Mouse (Mus musculus): Measurements from ENCODE around the gene Ptpro. TPM values are rescaled to one million over a fixed set of nuclear protein-coding genes. Genes with fewer than 3 reads are reported as not detected.

Ptpro gene
- polyA plus RNA-seq, 1 experiment from 2014 or later, result 48.9 TPM

DNA sequence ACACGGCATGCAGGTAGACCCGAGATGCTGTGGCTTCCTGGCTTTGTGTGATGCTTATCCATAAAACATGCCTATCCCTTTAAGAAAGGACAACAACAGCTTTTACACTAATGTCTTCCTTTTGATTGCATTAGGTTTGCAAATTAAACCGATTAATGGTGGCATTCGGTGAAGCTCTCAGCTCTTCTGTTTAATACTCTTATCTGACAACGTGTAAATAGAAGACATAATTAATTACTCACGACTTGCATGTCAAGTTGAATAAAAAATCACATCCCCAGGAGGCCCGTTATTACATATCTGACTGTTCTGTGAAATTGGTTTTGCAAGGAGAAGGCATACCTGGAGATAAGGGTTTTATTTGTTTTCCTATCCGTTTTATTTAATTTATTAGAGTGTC is 15.9 kb downstream of the Ptpro start:
- Histone ChIP-seq H3K4me2 (no peak overlapping the region), H3K27ac (replicated peaks) (no peak overlapping the region), H3K36me3 (no peaks in the 10 kb centered on the region), H3K4me1 (replicated peaks) (peaks cover 10% of the 10 kb centered on the region; the same call in 1 of the 2 replicates), H3K9me3 (no peaks in the 10 kb centered on the region), H3K9ac (no peak overlapping the region), H3K27me3 (no peaks in the 10 kb centered on the region), H3K4me3 (no peak overlapping the region)
- WGBS, result 54% methylated on average over 8 of the region's 8 CpGs
- no peak for ATAC-seq (ENCODE audit: low FRiP score, low read depth)

DNA sequence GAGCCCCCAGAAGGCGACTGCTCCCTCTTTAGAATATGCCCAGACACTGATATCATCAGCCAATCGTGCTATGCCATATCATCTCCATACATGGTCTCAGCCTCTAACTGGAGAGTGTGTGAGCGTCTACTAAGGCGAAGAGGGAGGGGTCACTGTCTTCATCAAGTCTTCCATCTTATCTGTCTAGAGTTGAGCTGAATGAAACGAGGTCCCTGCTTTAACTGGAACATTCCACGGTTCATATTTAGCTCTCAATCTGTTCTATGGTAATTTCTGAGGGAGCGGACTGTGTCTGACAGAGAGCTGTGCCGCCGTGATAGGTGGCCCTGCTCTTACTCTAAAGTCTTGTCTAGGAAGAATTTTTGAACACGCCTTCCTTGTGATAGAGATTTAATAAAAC is 16.5 kb downstream of the Ptpro start:
- no peak for ATAC-seq (ENCODE audit: low FRiP score, low read depth)
- H3K4me1 ChIP-seq (replicated peaks), result peaks cover 10% of the 10 kb centered on the region; the same call in 1 of the 2 replicates
- H3K27ac ChIP-seq (replicated peaks), result no peak overlapping the region
- no peak overlapping the region for H3K4me3 ChIP-seq
- H3K9ac ChIP-seq, result no peak overlapping the region
- H3K36me3 ChIP-seq, result no peaks in the 10 kb centered on the region
- H3K4me2 ChIP-seq, result no peak overlapping the region
- H3K9me3 ChIP-seq, result no peaks in the 10 kb centered on the region
- WGBS, result 76% methylated on average over 10 of the region's 10 CpGs
- H3K27me3 ChIP-seq, result no peaks in the 10 kb centered on the region

DNA sequence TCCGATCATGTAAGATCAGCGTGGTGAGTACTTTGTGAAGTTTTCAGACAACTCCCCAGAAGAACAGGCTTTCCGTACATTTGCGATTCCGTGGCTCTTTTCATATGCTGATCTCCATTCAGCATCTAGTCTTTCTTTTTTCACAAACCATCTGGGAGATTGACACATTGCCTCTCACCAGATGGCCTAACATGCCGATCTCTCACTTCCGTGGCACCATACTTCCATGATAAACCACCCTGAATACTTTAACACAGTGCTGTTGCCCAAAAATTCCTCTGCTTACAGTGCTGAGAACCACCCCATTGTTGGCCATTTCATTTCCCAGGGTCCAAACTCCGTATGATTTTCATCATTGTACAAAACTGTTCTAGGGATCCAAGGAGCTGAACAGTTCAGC is 20.4 kb downstream of the Ptpro start:
- H3K9ac ChIP-seq, result no peak overlapping the region
- H3K27ac ChIP-seq (replicated peaks), result no peak overlapping the region
- H3K4me1 ChIP-seq (replicated peaks), result peaks cover 6% of the 10 kb centered on the region
- no peak overlapping the region for H3K4me3 ChIP-seq
- H3K36me3 ChIP-seq, result no peaks in the 10 kb centered on the region
- no peaks in the 10 kb centered on the region for H3K9me3 ChIP-seq
- no peak for ATAC-seq (ENCODE audit: low FRiP score, low read depth)
- H3K27me3 ChIP-seq, result no peaks in the 10 kb centered on the region
- no peak overlapping the region for H3K4me2 ChIP-seq
- WGBS, result 42% methylated on average over 8 of the region's 8 CpGs

DNA sequence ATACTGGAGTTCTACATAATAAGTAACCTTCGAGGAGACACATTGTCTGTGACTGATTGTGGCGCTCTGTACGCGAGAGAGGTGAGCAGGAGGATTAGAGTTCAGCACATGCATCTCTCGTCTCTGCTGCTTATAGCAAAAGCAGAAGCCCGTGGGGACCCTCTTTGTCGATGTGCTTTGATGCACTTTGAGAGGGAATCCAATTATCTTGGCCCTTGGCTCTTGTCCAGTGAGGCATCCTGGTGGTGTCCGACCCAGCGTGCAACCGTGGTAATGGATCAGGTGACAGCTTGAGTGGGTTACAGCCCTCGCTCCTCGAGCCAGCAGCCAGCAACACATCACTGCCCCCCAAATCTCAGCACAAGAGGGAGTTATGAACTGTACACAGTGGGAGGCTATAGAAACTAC is 25.5 kb downstream of the Ptpro start:
- Histone ChIP-seq H3K9ac (0 out of 2 replicates have a peak overlapping the region, but pooled peaks have one; percentile 16), H3K9me3 (no peaks in the 10 kb centered on the region), H3K27me3 (no peaks in the 10 kb centered on the region), H3K4me2 (no peak overlapping the region), H3K36me3 (no peaks in the 10 kb centered on the region), H3K27ac (replicated peaks) (0 out of 2 replicates have a peak overlapping the region, but pooled peaks have one; percentile 8), H3K4me3 (no peak overlapping the region), H3K4me1 (replicated peaks) (peaks cover 15% of the 10 kb centered on the region)
- ATAC-seq (ENCODE audit: low FRiP score, low read depth), result peak; percentile 72; the same call in 1 of the 2 replicates
- WGBS, result 26% methylated on average over 12 of the region's 12 CpGs

DNA sequence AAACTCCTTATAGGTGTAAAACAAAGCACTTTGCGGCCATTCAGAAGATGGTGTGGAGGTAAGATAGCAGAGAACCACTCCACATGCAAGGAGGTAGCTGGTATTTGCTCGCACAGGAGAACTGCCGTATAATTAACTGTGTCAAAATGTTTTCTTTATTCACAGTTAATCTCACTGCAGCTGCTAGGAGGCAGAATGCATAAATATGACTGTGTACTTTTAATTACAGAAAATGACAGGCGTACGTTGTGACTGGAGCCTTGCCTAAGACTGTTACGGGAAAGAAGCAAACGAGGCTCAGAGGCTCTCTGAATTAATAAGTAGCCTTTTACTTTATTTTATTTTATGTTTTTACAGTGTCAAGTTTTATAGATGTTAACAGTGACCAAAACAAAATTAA is 27.5 kb downstream of the Ptpro start:
- no peaks in the 10 kb centered on the region for H3K9me3 ChIP-seq
- H3K4me1 ChIP-seq (replicated peaks), result peaks cover 15% of the 10 kb centered on the region
- H3K27me3 ChIP-seq, result no peaks in the 10 kb centered on the region
- 55% methylated on average over 7 of the region's 7 CpGs for WGBS
- no peaks in the 10 kb centered on the region for H3K36me3 ChIP-seq
- no peak overlapping the region for H3K4me2 ChIP-seq
- no peak overlapping the region for H3K9ac ChIP-seq
- ATAC-seq (ENCODE audit: low FRiP score, low read depth), result no peak
- H3K4me3 ChIP-seq, result no peak overlapping the region
- no peak overlapping the region for H3K27ac ChIP-seq (replicated peaks)

DNA sequence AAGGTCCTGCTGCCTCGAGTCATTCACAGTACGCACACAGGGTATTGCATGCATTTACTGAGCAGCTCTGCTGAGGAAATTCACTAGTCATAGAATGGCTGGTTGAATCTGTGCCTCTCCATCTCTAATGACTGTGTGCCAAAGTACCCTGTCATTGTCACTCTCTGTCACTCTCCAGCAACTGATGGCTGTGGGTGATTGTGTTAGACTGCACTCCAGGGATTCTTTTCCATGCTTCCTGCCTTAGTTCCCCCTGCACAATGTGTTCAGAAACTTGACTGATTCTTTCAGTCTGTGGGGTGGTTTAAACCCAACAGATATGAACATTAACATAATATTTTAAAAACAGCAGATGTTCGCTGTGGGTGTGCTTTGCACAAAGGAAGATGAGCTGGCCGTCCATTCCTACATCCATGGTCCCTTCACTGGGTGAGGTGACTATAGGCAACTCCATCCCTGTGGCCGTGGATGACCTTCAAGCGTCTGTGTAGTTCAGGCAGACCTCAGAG is 29.5 kb downstream of the Ptpro start:
- no peak for ATAC-seq (ENCODE audit: low FRiP score, low read depth)
- no peaks in the 10 kb centered on the region for H3K36me3 ChIP-seq
- H3K4me1 ChIP-seq (replicated peaks), result peaks cover 15% of the 10 kb centered on the region
- H3K9ac ChIP-seq, result no peak overlapping the region
- no peak overlapping the region for H3K4me2 ChIP-seq
- H3K27ac ChIP-seq (replicated peaks), result no peak overlapping the region
- H3K4me3 ChIP-seq, result no peak overlapping the region
- no peaks in the 10 kb centered on the region for H3K9me3 ChIP-seq
- whole genome bisulfite sequencing, result 78% methylated on average over 6 of the region's 6 CpGs
- no peaks in the 10 kb centered on the region for H3K27me3 ChIP-seq

DNA sequence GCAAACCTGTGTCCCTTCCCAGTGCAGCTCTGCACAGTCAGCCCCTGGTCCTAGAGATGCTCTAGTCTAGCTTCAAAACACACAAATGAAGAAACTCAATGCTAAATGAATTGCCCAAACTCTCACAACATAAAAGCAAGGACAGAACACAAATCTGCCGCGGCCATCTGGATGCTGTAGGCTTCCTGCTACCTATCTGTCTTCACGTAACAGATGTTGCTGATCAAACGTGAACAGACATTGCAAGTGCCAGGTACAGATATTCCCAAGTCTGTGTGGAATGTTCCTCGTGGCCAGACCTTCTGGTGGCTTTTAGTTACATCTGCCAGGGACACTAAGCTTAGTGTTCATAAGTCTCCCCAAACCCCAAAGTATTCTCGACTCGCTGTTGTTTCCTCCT is 29.9 kb downstream of the Ptpro start:
- ATAC-seq (ENCODE audit: low FRiP score, low read depth), result no peak
- H3K4me1 ChIP-seq (replicated peaks), result peaks cover 15% of the 10 kb centered on the region
- H3K27me3 ChIP-seq, result no peaks in the 10 kb centered on the region
- no peaks in the 10 kb centered on the region for H3K9me3 ChIP-seq
- WGBS, result 74% methylated on average over 7 of the region's 7 CpGs
- H3K27ac ChIP-seq (replicated peaks), result no peak overlapping the region
- no peaks in the 10 kb centered on the region for H3K36me3 ChIP-seq
- no peak overlapping the region for H3K9ac ChIP-seq
- no peak overlapping the region for H3K4me3 ChIP-seq
- H3K4me2 ChIP-seq, result no peak overlapping the region

DNA sequence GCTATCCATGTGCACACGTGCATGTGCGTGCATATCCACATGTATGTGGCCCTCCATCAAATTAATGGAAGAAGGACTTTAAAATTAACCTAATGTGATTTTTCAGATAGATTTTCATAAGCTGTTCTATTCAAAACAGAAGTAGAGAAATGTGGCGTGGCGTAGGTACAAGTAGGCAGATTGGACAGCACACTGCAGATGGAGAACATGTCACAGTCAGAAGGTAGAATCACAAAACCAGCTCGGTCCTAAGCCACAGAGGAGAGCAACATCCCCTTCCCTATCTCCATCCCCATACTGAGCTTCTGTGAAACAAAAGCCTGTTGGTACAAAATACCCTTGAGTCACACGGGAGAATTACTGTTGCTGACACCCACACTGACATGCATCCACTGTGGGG is 34.3 kb downstream of the Ptpro start:
- WGBS, result 93% methylated on average over 6 of the region's 6 CpGs
- Histone ChIP-seq H3K9me3 (no peaks in the 10 kb centered on the region), H3K4me1 (replicated peaks) (0 out of 2 replicates have a peak, but pooled peaks cover 5% of the 10 kb centered on the region), H3K27ac (replicated peaks) (no peak overlapping the region), H3K9ac (no peak overlapping the region), H3K4me3 (no peak overlapping the region), H3K4me2 (no peak overlapping the region), H3K36me3 (no peaks in the 10 kb centered on the region), H3K27me3 (no peaks in the 10 kb centered on the region)
- no peak for ATAC-seq (ENCODE audit: low FRiP score, low read depth)

DNA sequence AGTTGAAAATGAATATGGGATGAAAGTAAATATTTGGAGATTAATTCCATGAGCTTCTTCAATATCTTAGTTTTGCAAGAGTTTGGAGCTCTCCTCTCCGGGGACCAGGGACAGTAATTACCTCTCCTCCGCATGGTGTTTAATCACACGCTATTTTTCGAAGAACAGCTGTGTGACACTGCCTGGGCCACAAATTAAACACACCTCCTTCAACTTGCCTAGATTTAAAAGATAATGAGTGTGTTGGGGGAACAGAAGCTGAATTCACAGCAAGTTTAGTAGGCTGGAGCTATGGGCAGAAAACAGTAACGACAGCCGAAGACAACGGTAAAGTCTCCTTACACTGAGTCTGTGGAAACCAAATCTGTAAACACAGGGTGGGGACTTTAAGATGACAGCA is 35.7 kb downstream of the Ptpro start:
- Histone ChIP-seq H3K36me3 (no peaks in the 10 kb centered on the region), H3K4me3 (no peak overlapping the region), H3K9ac (no peak overlapping the region), H3K27me3 (no peaks in the 10 kb centered on the region), H3K4me1 (replicated peaks) (no peaks in the 10 kb centered on the region), H3K4me2 (no peak overlapping the region), H3K27ac (replicated peaks) (no peak overlapping the region), H3K9me3 (no peaks in the 10 kb centered on the region)
- ATAC-seq (ENCODE audit: low FRiP score, low read depth), result no peak
- WGBS, result 65% methylated on average over 7 of the region's 7 CpGs

DNA sequence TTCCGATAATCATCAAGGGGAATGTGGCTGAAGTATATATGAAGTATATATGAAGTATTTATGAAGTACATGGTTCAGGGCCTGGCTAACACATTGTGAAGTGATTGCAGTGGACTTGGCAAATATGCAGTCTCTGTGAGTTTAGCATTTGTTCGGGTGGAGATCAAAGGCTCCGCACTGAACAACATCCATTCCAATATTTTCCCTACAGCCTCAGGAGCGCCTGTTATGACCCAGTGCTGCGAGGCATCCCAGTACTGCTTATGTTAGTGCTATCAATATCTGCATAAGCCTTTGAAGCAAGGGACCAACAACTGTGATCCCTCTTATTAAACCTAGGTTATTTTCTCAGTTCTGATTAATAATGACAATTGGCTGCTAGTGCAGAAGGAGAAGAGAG is 36.1 kb downstream of the Ptpro start:
- H3K4me3 ChIP-seq, result no peak overlapping the region
- H3K9me3 ChIP-seq, result no peaks in the 10 kb centered on the region
- no peaks in the 10 kb centered on the region for H3K36me3 ChIP-seq
- WGBS, result 91% methylated on average over 5 of the region's 5 CpGs
- no peak overlapping the region for H3K4me2 ChIP-seq
- no peak for ATAC-seq (ENCODE audit: low FRiP score, low read depth)
- H3K27me3 ChIP-seq, result no peaks in the 10 kb centered on the region
- no peak overlapping the region for H3K27ac ChIP-seq (replicated peaks)
- no peak overlapping the region for H3K9ac ChIP-seq
- no peaks in the 10 kb centered on the region for H3K4me1 ChIP-seq (replicated peaks)

DNA sequence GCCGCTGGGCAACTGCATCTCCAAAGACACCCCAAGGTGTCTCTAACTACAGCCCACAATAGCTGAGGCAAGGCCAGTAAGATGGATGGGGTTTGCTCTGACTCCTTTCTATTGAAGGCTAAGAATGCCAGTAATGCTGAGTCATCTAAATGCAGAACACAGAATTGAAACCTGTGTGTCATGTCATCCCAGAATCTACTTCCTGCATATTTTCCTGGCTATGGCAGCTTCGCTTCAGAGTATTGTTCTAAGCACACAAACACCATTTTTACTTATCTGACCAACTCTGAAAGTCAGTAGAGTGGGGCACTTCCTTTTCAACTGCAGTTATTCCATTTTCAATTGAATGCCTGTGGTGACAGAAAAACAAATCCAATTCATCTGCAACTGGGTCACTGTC is 40.3 kb downstream of the Ptpro start:
- Histone ChIP-seq H3K36me3 (no peaks in the 10 kb centered on the region), H3K27me3 (no peaks in the 10 kb centered on the region), H3K4me2 (no peak overlapping the region), H3K4me1 (replicated peaks) (peaks cover 10% of the 10 kb centered on the region; the same call in 1 of the 2 replicates), H3K4me3 (no peak overlapping the region), H3K9ac (no peak overlapping the region), H3K9me3 (no peaks in the 10 kb centered on the region), H3K27ac (replicated peaks) (no peak overlapping the region)
- ATAC-seq (ENCODE audit: low FRiP score, low read depth), result no peak
- 76% methylated on average over 2 of the region's 2 CpGs for WGBS

DNA sequence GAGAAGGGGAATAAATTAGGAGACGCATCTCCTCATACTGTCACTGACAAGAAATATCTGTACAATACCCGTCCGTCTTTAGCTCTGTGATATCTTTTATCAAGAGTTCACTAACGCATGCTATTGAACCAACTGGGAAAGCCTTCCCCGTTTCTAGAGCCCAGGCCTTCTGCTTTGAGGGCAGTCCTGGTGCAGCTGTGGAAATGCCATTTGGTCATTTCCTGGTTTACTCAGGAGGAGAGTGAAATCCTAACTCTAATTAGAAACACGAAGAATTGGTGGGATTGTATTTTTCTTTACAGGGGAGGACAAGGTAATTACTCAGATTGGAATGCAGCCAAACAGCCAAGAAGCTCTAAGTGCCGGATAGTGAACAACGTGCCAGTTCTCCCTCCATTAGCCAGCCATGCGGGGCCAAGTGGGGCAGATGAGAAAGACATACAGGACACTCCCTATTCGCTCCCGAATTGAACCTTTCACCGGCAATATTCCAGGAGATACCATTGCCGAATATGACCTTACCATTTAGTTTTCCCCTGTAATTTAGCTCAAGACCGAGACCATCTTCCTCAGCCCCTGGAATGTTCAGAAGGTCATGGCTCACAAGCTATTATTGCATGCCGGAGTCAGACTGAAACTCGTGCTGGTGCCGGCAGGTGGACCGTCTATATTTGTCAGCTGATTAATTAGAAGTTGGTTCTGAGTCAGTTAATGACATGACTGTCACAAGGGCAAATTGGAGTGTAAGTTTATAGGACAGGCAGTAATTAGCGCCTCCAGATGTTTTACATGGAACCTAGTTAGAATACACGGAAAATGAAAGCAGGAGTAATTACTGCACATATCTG is 43.1 kb downstream of the Ptpro start:
- 61% methylated on average over 20 of the region's 20 CpGs for WGBS
- Histone ChIP-seq H3K36me3 (no peaks in the 10 kb centered on the region), H3K9me3 (no peaks in the 10 kb centered on the region), H3K9ac (no peak overlapping the region), H3K27ac (replicated peaks) (no peak overlapping the region), H3K27me3 (no peaks in the 10 kb centered on the region), H3K4me3 (no peak overlapping the region), H3K4me1 (replicated peaks) (peaks cover 10% of the 10 kb centered on the region; the same call in 1 of the 2 replicates), H3K4me2 (no peak overlapping the region)
- peak; percentile 30; the same call in 1 of the 2 replicates for ATAC-seq (ENCODE audit: low FRiP score, low read depth)

Data from hindbrain, embryonic 15.5 days (tissue).